Comparison of ENCODE assay signal across 8 mouse cellular contexts in genomic region chr2:92883039-92883911, GRCm38 (mm10). TPM values are rescaled to one million over a fixed set of nuclear protein-coding genes. Genes with fewer than 3 reads are reported as not detected.
DNase-seq lines count a peak whose midpoint lies in the region; ATAC-seq and TF ChIP-seq lines count a peak whose summit lies in the region.

No protein-coding gene starts in this region.

- H3K4me2 ChIP-seq in midbrain, embryonic 11.5 days = peak overlapping the region; percentile 35

- no peaks in the 10 kb centered on the region for H3K9me3 ChIP-seq in midbrain, embryonic 11.5 days (ENCODE audit: control insufficient read depth, low read length)

- WGBS in midbrain, embryonic 11.5 days = 1% methylated on average over 15 of the region's 15 CpGs
- 8% methylated on average over 15 of the region's 15 CpGs for WGBS in spleen, adult 2 months

- no peaks in the 10 kb centered on the region for H3K27me3 ChIP-seq in midbrain, embryonic 11.5 days (ENCODE audit: control insufficient read depth, insufficient read depth, low read length)
- H3K27me3 ChIP-seq in spleen, adult 2 months (ENCODE audit: control insufficient read depth, insufficient read depth, low read length) = no peaks in the 10 kb centered on the region

- intact Hi-C loops in left cerebral cortex, adult 2 months (cut with DNase I) = loop anchor here (1.0 kb wide), 1 partner anchor 180 kb away; no protein-coding TSS in a partner anchor

- peak; percentile 55 to 86 for DNase-seq in adrenal gland, adult (ENCODE audit: inconsistent age in 2 of 2, low spot score in 1 of 2)
- no peak for DNase-seq in adrenal gland, adult 8-10 months
- DNase-seq in cerebellum, adult 8-10 months = peak; percentile 65
- peak; percentile 29 to 83 for DNase-seq in frontal cortex, adult 2 months (ENCODE audit: extremely low spot score in 1 of 2, low spot score in 1 of 2)
- DNase-seq in induced T-regulatory cell, adult 2 months (ENCODE audit: low read depth) = peak; percentile 75
- peak; percentile 65 to 73 for DNase-seq in left cerebral cortex, adult 2 months (ENCODE audit: extremely low spot score in 1 of 2, low spot score in 2 of 2)
- peak; percentile 96 for DNase-seq in midbrain, embryonic 11.5 days (ENCODE audit: low spot score, missing footprints)
- peak in 1 of 2 experiments; percentile 16 for DNase-seq in spleen, adult 2 months (ENCODE audit: low read depth in 1 of 2, low spot score in 2 of 2)

- H3K9ac ChIP-seq in midbrain, embryonic 11.5 days (ENCODE audit: low read length) = no peak overlapping the region

- no peak for TF ChIP-seq POLR2A in spleen, adult 2 months (IDR thresholded peaks at IDR 0.05; ENCODE audit: low read depth, low read length)

- no peak overlapping the region for H3K4me3 ChIP-seq in left cerebral cortex, adult 2 months
- H3K4me3 ChIP-seq in midbrain, embryonic 11.5 days (ENCODE audit: low read depth, low read length) = no peak overlapping the region
- H3K4me3 ChIP-seq in spleen, adult 2 months (ENCODE audit: extremely low read depth, insufficient read depth, insufficient read length) = no peak overlapping the region

- H3K36me3 ChIP-seq in midbrain, embryonic 11.5 days (ENCODE audit: control insufficient read depth, insufficient read depth, low read length) = no peaks in the 10 kb centered on the region
- no peaks in the 10 kb centered on the region for H3K36me3 ChIP-seq in spleen, adult 2 months (ENCODE audit: control insufficient read depth, insufficient read depth, low read length)

- TF ChIP-seq CTCF in left cerebral cortex, adult 2 months (IDR thresholded peaks at IDR 0.05) = peak; percentile 92
- peak; percentile 79; the same call in 1 of the 2 replicates for TF ChIP-seq CTCF in spleen, adult 2 months (IDR thresholded peaks at IDR 0.05; ENCODE audit: extremely low read depth, insufficient read depth, insufficient read length, insufficient replicate concordance)

- no peak overlapping the region for H3K27ac ChIP-seq in left cerebral cortex, adult 2 months
- no peak overlapping the region for H3K27ac ChIP-seq in midbrain, embryonic 11.5 days (ENCODE audit: low read depth, low read length)
- H3K27ac ChIP-seq in spleen, adult 2 months (ENCODE audit: insufficient read depth, low read length) = no peak overlapping the region

- H3K4me1 ChIP-seq in midbrain, embryonic 11.5 days (ENCODE audit: control insufficient read depth, insufficient read depth, low read length) = peaks cover 5% of the 10 kb centered on the region; the same call in 1 of the 2 replicates
- no peaks in the 10 kb centered on the region for H3K4me1 ChIP-seq in spleen, adult 2 months (ENCODE audit: control insufficient read depth, insufficient read depth, insufficient read length)

- peak; percentile 67 for ATAC-seq in midbrain, embryonic 11.5 days (ENCODE audit: low FRiP score)

RNA-seq across cellular contexts. Expression of gene Syt13, which starts 31.6 kb away (rescaled TPM):
- total RNA-seq in adrenal gland, adult 8-10 months (2022) = 1 to 10 TPM; 1.5 to 3.7 (median 2.8) TPM
- 103 and 104 TPM in 2 replicates for polyA plus RNA-seq in frontal cortex, adult 2 months (2012; rRNA removed)
- 100 to 1,000 TPM; 190 to 210 TPM for total RNA-seq in left cerebral cortex, adult 2 months (2021)
- 14.7 TPM in 2 replicates for polyA plus RNA-seq in midbrain, embryonic 11.5 days (2014; fragmentation: Nextera tagmentation; extraction: Ambion mirVana)
- 0.36 and 0.50 TPM in 2 replicates for polyA plus RNA-seq in spleen, adult 2 months (2012; rRNA removed)

Comparison
In these comparisons a context has a peak if more than half of its experiments do, and no peak if none do; other contexts are left out.
1. RNA of gene Syt13, which starts 31.6 kb away (polyA plus RNA-seq): 103 to 104 TPM in frontal cortex, adult 2 months and 14.7 TPM in midbrain, embryonic 11.5 days; 0.36 to 0.50 TPM in spleen, adult 2 months; every median in the first group is over 10 times any median in the second.